Mouse (Mus musculus) midbrain, embryonic 11.5 days (tissue): Measurements from ENCODE around the gene Uck1. TPM values are rescaled to one million over a fixed set of nuclear protein-coding genes. Genes with fewer than 3 reads are reported as not detected.
"Not testable (repeated sequence)": the region's sequence is repeated elsewhere in the genome, so short reads cannot be mapped to it uniquely, and the experiment has no call there.

ENCODE experiments used
- ATAC-seq: fragments of 200-750 bp; cut with Nextera tagmentation; 2 replicates; pipeline ENCODE4 v1.8.0; 2017; ENCODE audit warnings: moderate TSS enrichment, moderate library complexity; ENCODE audit not compliant: low FRiP score
- DNase-seq: peaks from one replicate; pipeline ENCODE4 v3.0.0; 2015; ENCODE audit warnings: low spot score; ENCODE audit errors: missing footprints
- H3K27ac ChIP-seq: fragments of 300-500 bp; sonication (generic); 2 replicates; pipeline ENCODE4 v1.5.1; 2014; ENCODE audit warnings: low read depth, low read length
- H3K27me3 ChIP-seq: fragments of 300-500 bp; sonication (generic); 2 replicates; pipeline ENCODE4 v1.6.1; 2014; ENCODE audit warnings: mild to moderate bottlenecking, low read length, moderate library complexity, mixed read lengths; ENCODE audit not compliant: control insufficient read depth, insufficient read depth
- H3K36me3 ChIP-seq: fragments of 300-500 bp; sonication (generic); 2 replicates; pipeline ENCODE4 v1.6.1; 2014; ENCODE audit warnings: mild to moderate bottlenecking, low read length, moderate library complexity, mixed read lengths; ENCODE audit not compliant: control insufficient read depth, insufficient read depth
- H3K4me1 ChIP-seq: fragments of 300-500 bp; sonication (generic); 2 replicates; pipeline ENCODE4 v1.6.1; 2014; ENCODE audit warnings: low read length; ENCODE audit not compliant: control insufficient read depth, insufficient read depth
- H3K4me2 ChIP-seq: fragments of 300-500 bp; sonication (generic); 2 replicates; pipeline ENCODE4 v1.6.1; 2014; ENCODE audit warnings: mild to moderate bottlenecking, moderate library complexity
- H3K4me3 ChIP-seq: fragments of 300-500 bp; sonication (generic); 2 replicates; pipeline ENCODE4 v1.5.1; 2014; ENCODE audit warnings: low read depth, low read length
- H3K9ac ChIP-seq: fragments of 300-500 bp; sonication (generic); 2 replicates; pipeline ENCODE4 v1.6.1; 2014; ENCODE audit warnings: low read length
- H3K9me3 ChIP-seq: fragments of 300-500 bp; sonication (generic); 2 replicates; pipeline ENCODE4 v1.6.1; 2016; ENCODE audit warnings: low read length; ENCODE audit not compliant: control insufficient read depth
- WGBS: fragments of 180-500 bp; shearing (Covaris S2); extraction: QIAGEN DNeasy Blood & Tissue Kit; methylation state at CpG from one replicate; pipeline ENCODE4 v1.1.7; 2014; 5-methylcytosine and 5-hydroxymethylcytosine counted together
- polyA plus RNA-seq: library from polyadenylated mRNA; unstranded; fragments of >200 nt; fragmentation: Nextera tagmentation; extraction: Ambion mirVana; gene quantifications from 2 replicates; pipeline ENCODE4 v1.2.1, GENCODE M21; 2014

The Uck1 gene
- polyA plus RNA-seq, 1 experiment from 2014 or later, result 73.2 TPM

DNA sequence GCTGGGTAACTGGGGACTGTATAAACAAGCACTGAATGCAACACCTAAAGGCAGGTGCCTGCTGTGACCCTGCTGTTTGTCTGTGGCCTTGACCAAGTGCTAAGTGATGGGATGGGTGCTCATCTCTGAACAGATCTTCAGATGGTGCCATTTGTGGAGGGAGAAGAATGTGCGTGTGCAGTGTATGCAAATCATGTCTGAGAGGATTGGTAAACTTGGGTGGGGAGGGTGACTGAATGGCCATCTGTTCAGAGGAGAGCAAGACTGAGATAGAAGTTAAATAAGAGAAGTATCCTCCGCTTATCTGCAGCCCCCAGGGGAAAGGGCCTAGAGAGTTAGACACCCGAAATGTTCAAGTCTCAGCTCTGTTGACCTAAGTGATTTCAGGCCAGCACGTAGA is 39.5 kb upstream of the Uck1 start:
- no peak for DNase-seq
- H3K4me1 ChIP-seq, result no peaks in the 10 kb centered on the region
- H3K9me3 ChIP-seq, result no peaks in the 10 kb centered on the region
- peaks cover 15% of the 10 kb centered on the region for H3K36me3 ChIP-seq
- H3K27ac ChIP-seq, result no peak overlapping the region
- H3K9ac ChIP-seq, result no peak overlapping the region
- 83% methylated on average over 4 of the region's 4 CpGs for WGBS
- ATAC-seq, result no peak
- H3K27me3 ChIP-seq, result no peaks in the 10 kb centered on the region
- H3K4me3 ChIP-seq, result no peak overlapping the region
- H3K4me2 ChIP-seq, result no peak overlapping the region

DNA sequence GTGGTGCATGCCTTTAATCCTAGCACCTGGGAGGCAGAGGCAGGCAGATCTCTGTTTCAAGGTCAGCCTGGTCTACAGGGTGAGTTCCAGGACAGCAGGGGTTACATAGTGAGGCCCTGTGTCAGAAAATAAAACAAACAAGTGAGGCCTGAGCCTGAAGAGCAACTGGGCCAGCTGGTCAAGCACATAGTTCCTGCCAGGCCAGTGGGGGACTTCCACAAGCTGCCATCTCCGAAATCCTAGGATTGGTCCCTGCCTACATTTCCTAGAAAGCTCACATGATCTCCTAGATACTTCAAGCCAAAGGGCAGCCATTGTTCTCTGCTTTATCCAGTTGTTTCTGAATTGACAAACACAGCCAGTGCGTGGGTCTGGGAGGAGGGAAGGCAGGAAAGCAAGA is 35.9 kb upstream of the Uck1 start:
- H3K9me3 ChIP-seq, H3K27ac ChIP-seq, ATAC-seq, H3K27me3 ChIP-seq, DNase-seq, H3K36me3 ChIP-seq, H3K4me2 ChIP-seq, H3K4me3 ChIP-seq, H3K4me1 ChIP-seq, H3K9ac ChIP-seq: not testable (repeated sequence)
- 97% methylated on average over 2 of the region's 2 CpGs for WGBS

DNA sequence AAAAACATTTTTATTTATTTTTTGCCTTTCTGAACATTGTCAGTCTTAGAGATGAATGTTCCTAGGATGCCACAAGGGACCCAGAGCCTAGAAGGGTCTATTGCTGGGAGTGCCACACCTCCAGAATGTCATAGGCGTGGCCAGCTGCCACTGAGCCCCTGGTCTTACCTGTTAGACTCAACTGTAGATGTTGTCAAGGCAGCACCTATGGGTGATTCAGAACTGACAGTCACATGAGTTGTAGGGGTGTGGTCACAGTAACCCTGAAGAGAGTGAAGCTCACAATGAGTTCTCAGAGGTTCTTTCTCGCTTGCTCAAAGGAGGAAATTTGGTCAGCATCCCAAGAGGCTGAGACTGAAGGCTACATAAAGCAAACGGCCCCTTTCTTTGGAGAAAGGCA is 35.3 kb upstream of the Uck1 start:
- Histone ChIP-seq H3K4me1 (no peaks in the 10 kb centered on the region), H3K4me3 (no peak overlapping the region), H3K27me3 (no peaks in the 10 kb centered on the region), H3K36me3 (peaks cover 7% of the 10 kb centered on the region; the same call in 1 of the 2 replicates), H3K4me2 (no peak overlapping the region), H3K9me3 (no peaks in the 10 kb centered on the region), H3K27ac (no peak overlapping the region), H3K9ac (no peak overlapping the region)
- ATAC-seq, result no peak
- 90% methylated on average over 3 of the region's 3 CpGs for WGBS
- no peak for DNase-seq

DNA sequence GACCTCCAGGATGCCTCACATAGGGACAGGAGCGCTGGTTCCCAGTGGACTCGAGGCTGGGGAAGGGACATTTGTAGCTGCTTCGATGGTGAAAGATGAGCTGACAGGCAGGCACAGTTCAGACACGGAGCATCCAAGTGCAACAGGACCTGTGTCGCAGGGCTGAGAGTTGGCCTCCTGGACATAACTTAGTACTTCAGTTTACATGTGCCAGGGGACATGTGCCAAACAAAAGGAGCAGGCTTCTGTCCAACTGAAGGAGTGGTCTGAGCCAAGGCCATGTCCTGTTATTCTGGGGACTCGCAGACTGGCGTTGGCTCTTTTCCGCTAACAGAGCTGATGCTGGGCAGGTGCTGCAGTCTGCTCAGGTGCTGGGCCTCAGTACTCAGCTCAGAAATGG is 34.4 kb upstream of the Uck1 start:
- H3K27me3 ChIP-seq, result no peaks in the 10 kb centered on the region
- no peak overlapping the region for H3K9ac ChIP-seq
- H3K36me3 ChIP-seq, result peaks cover 5% of the 10 kb centered on the region; the same call in 1 of the 2 replicates
- H3K4me2 ChIP-seq, result no peak overlapping the region
- no peaks in the 10 kb centered on the region for H3K4me1 ChIP-seq
- ATAC-seq (no peak), DNase-seq (no peak)
- no peak overlapping the region for H3K4me3 ChIP-seq
- WGBS, result 90% methylated on average over 8 of the region's 8 CpGs
- no peaks in the 10 kb centered on the region for H3K9me3 ChIP-seq
- H3K27ac ChIP-seq, result no peak overlapping the region

DNA sequence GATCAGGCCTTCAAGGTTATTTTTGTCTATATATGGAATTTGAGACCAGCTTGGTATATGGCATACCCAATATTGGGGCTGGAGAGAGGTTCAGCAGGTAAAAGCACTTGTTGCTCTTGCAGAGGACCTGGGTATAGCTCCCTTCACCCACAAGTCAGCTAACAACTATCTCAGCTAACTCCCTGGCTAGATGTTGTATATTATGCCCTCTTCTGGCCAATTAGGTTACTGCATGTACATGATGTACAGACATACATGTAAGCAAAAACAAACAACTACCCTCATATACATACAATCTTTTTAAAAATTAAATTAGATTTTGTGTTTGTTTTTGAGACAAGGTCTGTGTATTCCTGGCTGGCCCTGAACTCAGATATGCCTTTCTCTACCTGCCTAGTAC is 29.6 kb upstream of the Uck1 start:
- H3K4me1 ChIP-seq, result peaks cover 13% of the 10 kb centered on the region; the same call in 1 of the 2 replicates
- no peak overlapping the region for H3K9ac ChIP-seq
- DNase-seq (peak; percentile 89), ATAC-seq (no peak)
- no peaks in the 10 kb centered on the region; the same call in 1 of the 2 replicates for H3K36me3 ChIP-seq
- no peak overlapping the region; the same call in 1 of the 2 replicates for H3K4me3 ChIP-seq
- no peak overlapping the region; the same call in 1 of the 2 replicates for H3K4me2 ChIP-seq
- H3K27me3 ChIP-seq, result no peaks in the 10 kb centered on the region
- H3K27ac ChIP-seq, result no peak overlapping the region
- no peaks in the 10 kb centered on the region for H3K9me3 ChIP-seq

DNA sequence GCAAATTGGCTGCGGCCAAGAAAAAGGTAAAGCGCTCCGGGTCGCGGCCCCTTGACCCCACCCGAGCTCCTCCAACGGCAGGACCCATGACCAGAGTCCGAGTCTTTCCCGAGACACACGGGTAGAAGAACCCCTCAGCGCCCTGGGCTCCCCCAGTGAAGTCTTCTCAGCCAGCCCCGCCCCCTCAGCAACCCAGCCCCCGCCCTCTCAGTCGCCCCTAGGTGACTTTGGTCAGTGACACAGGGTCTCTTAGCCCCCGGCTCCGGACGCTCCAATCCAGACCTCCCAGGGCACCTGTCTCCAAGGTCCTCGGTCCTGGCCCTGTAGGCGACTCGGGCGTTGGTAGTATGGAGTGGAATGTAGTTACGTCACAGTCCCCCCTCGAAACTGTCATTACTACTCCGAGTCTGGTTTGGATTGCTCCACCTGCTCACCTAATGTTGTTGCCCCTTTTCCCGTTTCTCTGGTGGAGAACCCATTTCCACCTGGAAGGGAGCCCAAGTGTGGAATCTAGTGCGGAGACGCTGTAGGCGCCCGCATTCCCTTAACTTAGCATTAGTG is 28.5 kb upstream of the Uck1 start:
- no peaks in the 10 kb centered on the region for H3K27me3 ChIP-seq
- H3K36me3 ChIP-seq, result peaks cover 7% of the 10 kb centered on the region; the same call in 1 of the 2 replicates
- H3K9me3 ChIP-seq, result no peaks in the 10 kb centered on the region
- DNase-seq, result peak; percentile 90
- no peak overlapping the region for H3K27ac ChIP-seq
- H3K4me1 ChIP-seq, result peaks cover 13% of the 10 kb centered on the region; the same call in 1 of the 2 replicates
- 3% methylated on average over 29 of the region's 29 CpGs for WGBS
- H3K4me3 ChIP-seq, result peak overlapping the region; percentile 92
- peak; percentile 76 for ATAC-seq
- H3K4me2 ChIP-seq, result peak overlapping the region; percentile 79
- peak overlapping the region; percentile 80 for H3K9ac ChIP-seq

DNA sequence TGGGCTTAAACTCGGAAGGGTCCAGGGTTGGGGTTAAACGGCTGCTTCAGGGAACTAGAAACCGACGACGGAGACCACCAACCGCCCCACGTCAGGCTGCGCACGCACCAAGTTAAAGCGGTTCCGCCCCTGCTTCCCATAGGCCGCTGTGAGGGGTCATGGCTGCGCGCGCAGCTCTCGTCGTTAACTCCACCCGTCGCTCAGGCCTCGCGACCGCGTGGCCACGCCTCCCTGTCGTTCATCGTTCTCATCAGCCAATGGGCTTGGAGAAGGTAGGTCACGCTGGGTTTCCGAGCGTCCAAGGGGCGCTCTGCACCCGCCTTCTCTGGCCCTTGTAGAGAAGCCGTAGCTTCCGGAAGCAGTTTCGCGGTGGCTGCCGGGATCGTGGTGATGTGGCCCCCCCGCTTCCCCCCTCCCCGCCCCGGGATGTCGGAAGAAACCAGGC is 28.0 kb upstream of the Uck1 start, which contains the start of gene Swi5:
Gene Swi5 (minus strand): TSS at position 153 of the 445 bp plus-strand sequence.
- H3K27me3 ChIP-seq, result no peaks in the 10 kb centered on the region
- H3K27ac ChIP-seq, result peak within 1 kb of the TSS; percentile 30; the same call in 1 of the 2 replicates
- H3K4me3 ChIP-seq, result peak within 1 kb of the TSS; percentile 92
- peak within 1 kb of the TSS; percentile 86 for H3K9ac ChIP-seq
- no peaks in the 10 kb centered on the region for H3K9me3 ChIP-seq
- peak; percentile 100 for DNase-seq
- H3K4me2 ChIP-seq, result peak within 1 kb of the TSS; percentile 79
- 0% methylated on average over 40 of the region's 41 CpGs for WGBS
- H3K36me3 ChIP-seq, result peaks cover 7% of the 10 kb centered on the region; the same call in 1 of the 2 replicates
- H3K4me1 ChIP-seq, result peaks cover 13% of the 10 kb centered on the region; the same call in 1 of the 2 replicates
- ATAC-seq, result peak; percentile 99

DNA sequence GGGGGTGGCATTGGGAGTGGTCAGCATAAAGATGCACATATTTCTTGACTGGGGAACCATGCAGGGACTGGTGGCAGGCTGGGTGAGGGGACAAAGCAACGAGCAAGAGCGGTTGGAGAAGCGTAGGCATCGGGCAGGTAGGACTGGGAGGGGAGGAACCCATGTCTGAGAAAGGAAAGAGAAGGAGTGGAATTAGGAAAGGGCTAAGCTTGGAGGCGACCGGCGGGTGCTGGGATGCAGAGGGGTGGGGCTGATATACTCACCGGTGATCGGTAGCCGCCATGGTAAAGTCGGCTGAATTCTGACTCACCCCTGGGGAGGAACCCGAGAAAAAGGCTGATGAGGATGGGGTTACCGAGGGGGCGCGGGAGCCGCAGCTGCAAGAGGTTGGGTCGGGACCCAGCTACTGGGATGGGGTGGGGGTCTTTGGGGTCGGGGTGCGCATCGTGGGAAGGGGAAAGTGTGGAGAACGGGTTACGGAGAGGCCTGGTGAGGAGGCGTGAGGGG is 27.4 kb upstream of the Uck1 start, which contains the start of gene Golga2:
Gene Golga2 (plus strand): TSS at position 51 of the 507 bp plus-strand sequence.
- Histone ChIP-seq H3K4me2 (peak within 1 kb of the TSS; percentile 79), H3K27me3 (no peaks in the 10 kb centered on the region), H3K4me3 (peak within 1 kb of the TSS; percentile 92), H3K36me3 (peaks cover 7% of the 10 kb centered on the region; the same call in 1 of the 2 replicates), H3K27ac (peak within 1 kb of the TSS; percentile 30; the same call in 1 of the 2 replicates), H3K4me1 (peaks cover 13% of the 10 kb centered on the region; the same call in 1 of the 2 replicates), H3K9me3 (no peaks in the 10 kb centered on the region), H3K9ac (peak within 1 kb of the TSS; percentile 86)
- DNase-seq (no peak), ATAC-seq (no peak; the same call in 1 of the 2 replicates)
- under 1% methylated on average over 23 of the region's 23 CpGs for WGBS

DNA sequence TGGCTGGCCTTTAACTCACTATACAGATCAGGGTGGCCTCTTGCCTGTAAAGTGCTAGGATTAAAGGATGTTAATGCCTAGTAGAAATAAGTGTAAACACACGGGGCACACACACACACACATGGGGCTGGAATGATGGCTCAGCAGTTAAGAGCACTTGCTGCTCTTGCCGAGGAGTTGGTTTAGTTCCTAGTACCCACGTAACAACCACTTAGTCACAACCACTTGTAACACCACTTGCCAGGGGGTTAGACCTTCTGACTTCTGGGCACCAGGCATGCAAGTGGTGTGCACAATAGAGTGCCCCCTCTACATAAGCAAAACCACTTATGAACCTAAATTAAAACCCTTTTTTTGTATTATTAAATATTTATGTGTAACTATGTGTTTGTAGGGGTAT is 24.0 kb upstream of the Uck1 start:
- Histone ChIP-seq H3K4me2 (no peak overlapping the region), H3K27me3 (no peaks in the 10 kb centered on the region), H3K9ac (no peak overlapping the region), H3K9me3 (no peaks in the 10 kb centered on the region), H3K27ac (no peak overlapping the region), H3K36me3 (peaks cover 7% of the 10 kb centered on the region), H3K4me1 (peaks cover 12% of the 10 kb centered on the region; the same call in 1 of the 2 replicates), H3K4me3 (no peak overlapping the region)
- DNase-seq (no peak), ATAC-seq (no peak)
- 93% methylated on average over 3 of the region's 3 CpGs for WGBS
